Mouse (Mus musculus) CH12.LX (cell line): ENCODE measurements around the gene Dync1i1. TPM values are rescaled to one million over a fixed set of nuclear protein-coding genes. Genes with fewer than 3 reads are reported as not detected.

Source experiments
- DNase-seq: peaks from one replicate; pipeline ENCODE4 v3.0.0-alpha.2; 2013; ENCODE audit errors: extremely low read depth
- H3K27ac ChIP-seq: 2 replicates; pipeline ENCODE4 v1.5.1; 2012; ENCODE audit warnings: low read depth, mild to moderate bottlenecking, control low read depth, moderate library complexity; ENCODE audit not compliant: insufficient read depth
- H3K27me3 ChIP-seq: replicated peaks from 2 replicates; pipeline ENCODE3; 2012; ENCODE audit warnings: inconsistent platforms
- H3K36me3 ChIP-seq, 2 experiments: replicated peaks in 1 of 2; 2 replicates each; pipeline versions ENCODE3 to v1.6.1; 2012; ENCODE audit warnings: inconsistent platforms in 1 of 2, low read length in 1 of 2, mild to moderate bottlenecking in 1 of 2, mixed read lengths in 1 of 2, moderate library complexity in 1 of 2; ENCODE audit not compliant: control insufficient read depth in 1 of 2, insufficient read depth in 1 of 2
- H3K4me1 ChIP-seq, 2 experiments: 2 replicates each; pipeline ENCODE4 v1.6.1; 2012; ENCODE audit warnings: inconsistent platforms in 1 of 2, moderate library complexity in 1 of 2; ENCODE audit not compliant: insufficient read depth in 2 of 2, control insufficient read depth in 1 of 2
- H3K4me2 ChIP-seq: 2 replicates; pipeline ENCODE4 v1.6.1; 2012; ENCODE audit warnings: low read depth, mild to moderate bottlenecking, control low read depth; ENCODE audit not compliant: poor library complexity, insufficient read depth, severe bottlenecking
- H3K4me3 ChIP-seq, 3 experiments: fragments of 150-350 bp in 1 of 3; sonication (generic) in 1 of 3; replicated peaks in 1 of 3; 2 replicates each; pipeline versions ENCODE3 to v1.5.1; 2011 to 2012; ENCODE audit warnings: low read depth in 2 of 3, low read length in 2 of 3, mild to moderate bottlenecking in 2 of 3, moderate library complexity in 2 of 3, control low read depth in 1 of 3, improper control_type of control experiment in 1 of 3, inconsistent platforms in 1 of 3, mixed read lengths in 1 of 3; ENCODE audit not compliant: poor library complexity in 1 of 3
- H3K79me2 ChIP-seq: replicated peaks from 2 replicates; pipeline ENCODE4 v1.6.1; 2012; ENCODE audit warnings: mild to moderate bottlenecking, moderate library complexity; ENCODE audit not compliant: control insufficient read depth, poor library complexity, insufficient read depth, severe bottlenecking; ENCODE audit errors: extremely low read depth
- H3K9ac ChIP-seq: 2 replicates; pipeline ENCODE4 v1.6.1; 2012; ENCODE audit warnings: low read depth, mild to moderate bottlenecking, control low read depth, moderate library complexity; ENCODE audit not compliant: insufficient read depth
- H3K9me3 ChIP-seq: replicated peaks from 2 replicates; pipeline ENCODE3; 2012; ENCODE audit warnings: low read length, inconsistent platforms, mixed read lengths
- CHD1 ChIP-seq: IDR thresholded peaks from 2 replicates; pipeline ENCODE4 v1.6.1; 2012; ENCODE audit warnings: low read depth, low read length, improper control_type of control experiment, inconsistent platforms
- ELF1 ChIP-seq: IDR thresholded peaks from 2 replicates; pipeline ENCODE4 v1.6.1; 2014; ENCODE audit warnings: low read depth, mild to moderate bottlenecking, inconsistent platforms, low read length, improper control_type of control experiment
- ETS1 ChIP-seq: conservative IDR thresholded peaks from 2 replicates; pipeline ENCODE4 v1.6.1; 2012; ENCODE audit warnings: low read depth, mild to moderate bottlenecking, inconsistent platforms, low read length, improper control_type of control experiment, moderate library complexity
- GABPA ChIP-seq: IDR thresholded peaks from 2 replicates; pipeline ENCODE4 v1.6.1; 2012; ENCODE audit warnings: low read depth, low read length, improper control_type of control experiment, inconsistent platforms; ENCODE audit not compliant: insufficient replicate concordance
- IRF4 ChIP-seq: IDR thresholded peaks from 2 replicates; pipeline ENCODE4 v1.6.1; 2014; ENCODE audit warnings: low read depth, mild to moderate bottlenecking, inconsistent platforms, low read length, improper control_type of control experiment
- JUN ChIP-seq: IDR thresholded peaks from 2 replicates; pipeline ENCODE4 v1.6.1; 2011; ENCODE audit warnings: low read depth, mild to moderate bottlenecking, low read length, improper control_type of control experiment, moderate library complexity; ENCODE audit not compliant: insufficient read depth
- KAT2A ChIP-seq: IDR thresholded peaks from 2 replicates; pipeline ENCODE4 v1.6.1; 2012; ENCODE audit warnings: low read length, improper control_type of control experiment, inconsistent platforms; ENCODE audit not compliant: insufficient replicate concordance
- MAX ChIP-seq: IDR thresholded peaks from 2 replicates; pipeline ENCODE4 v1.6.1; 2011; ENCODE audit warnings: low read length, improper control_type of control experiment
- MAZ ChIP-seq: IDR thresholded peaks from 2 replicates; pipeline ENCODE4 v1.6.1; 2012; ENCODE audit warnings: low read depth, mild to moderate bottlenecking, inconsistent platforms, low read length, improper control_type of control experiment, moderate library complexity
- MXI1 ChIP-seq: IDR thresholded peaks from 2 replicates; pipeline ENCODE4 v1.6.1; 2011; ENCODE audit warnings: mild to moderate bottlenecking, low read depth, low read length, improper control_type of control experiment
- MYC ChIP-seq: IDR thresholded peaks from 2 replicates; pipeline ENCODE4 v1.6.1; 2011; ENCODE audit warnings: low read depth, mild to moderate bottlenecking, improper control_type of control experiment, low read length
- NELFE ChIP-seq: IDR thresholded peaks from 2 replicates; pipeline ENCODE4 v1.6.1; 2011; ENCODE audit warnings: low read depth, low read length, improper control_type of control experiment
- NRF1 ChIP-seq: IDR thresholded peaks from 2 replicates; pipeline ENCODE4 v1.6.1; 2014; ENCODE audit warnings: low read depth, mild to moderate bottlenecking, inconsistent platforms, low read length, improper control_type of control experiment, moderate library complexity
- POLR2A ChIP-seq: IDR thresholded peaks from 2 replicates; pipeline ENCODE4 v1.6.1; 2011; ENCODE audit warnings: low read depth, mild to moderate bottlenecking, improper control_type of control experiment, low read length
- POLR2AphosphoS2 ChIP-seq: IDR thresholded peaks from 2 replicates; pipeline ENCODE4 v1.6.1; 2011; ENCODE audit warnings: low read depth, low read length, improper control_type of control experiment
- RAD21 ChIP-seq: IDR thresholded peaks from 2 replicates; pipeline ENCODE4 v1.6.1; 2011; ENCODE audit warnings: low read depth, mild to moderate bottlenecking, low read length, improper control_type of control experiment, moderate library complexity
- SMC3 ChIP-seq: IDR thresholded peaks from 2 replicates; pipeline ENCODE4 v1.6.1; 2011; ENCODE audit warnings: low read depth, low read length, improper control_type of control experiment
- TBP ChIP-seq: conservative IDR thresholded peaks from 2 replicates; pipeline ENCODE4 v1.6.1; 2011; ENCODE audit warnings: low read depth, low read length, improper control_type of control experiment
- UBTF ChIP-seq: IDR thresholded peaks from 2 replicates; pipeline ENCODE4 v1.6.1; 2012; ENCODE audit warnings: low read depth, mild to moderate bottlenecking, inconsistent platforms, low read length, improper control_type of control experiment, moderate library complexity
- USF2 ChIP-seq: conservative IDR thresholded peaks from 2 replicates; pipeline ENCODE4 v1.6.1; 2011; ENCODE audit warnings: low read depth, low read length, improper control_type of control experiment
- ZKSCAN1 ChIP-seq: IDR thresholded peaks from 2 replicates; pipeline ENCODE4 v1.6.1; 2012; ENCODE audit warnings: low read depth, inconsistent platforms, low read length, improper control_type of control experiment, borderline replicate concordance
- dilution Hi-C: fragments of 300-500 bp; cut with MboI; formaldehyde crosslinking; loops from 2 replicates; pipeline ENCODE4 v1.14.3; 2020; ENCODE audit warnings: low sequenced_read_pairs; ENCODE audit not compliant: extremely low pct_unique_long_range_greater_than_20kb, extremely low pct_ligation_motif_present
- in situ Hi-C: fragments of 300-500 bp; cut with MboI; formaldehyde crosslinking; loops from 3 replicates; pipeline ENCODE4 v1.14.3; 2019; ENCODE audit warnings: low sequenced_read_pairs, low pct_ligation_motif_present, low pct_unique_long_range_greater_than_20kb, mixed read lengths
- polyA plus RNA-seq: library from polyadenylated mRNA; unstranded; fragments of >175 nt; gene quantifications from 2 replicates; pipeline ENCODE4 v1.2.1, GENCODE M21; 2012; ENCODE audit warnings: low read depth; ENCODE audit not compliant: insufficient read length
- total RNA-seq, 2 experiments: library from RNA; depleted of rRNA; stranded (reverse); fragments of 300-350 nt in 1 of 2; fragments of >200 nt in 1 of 2; gene quantifications; 2 replicates each; pipeline ENCODE4 v1.2.3; 2012 to 2014

Dync1i1 gene
- total and polyA plus RNA-seq, 3 experiments = not detected

- H3K9me3 ChIP-seq = no peaks in the 10 kb centered on the region
- TF ChIP-seq IRF4 (no peak), JUN (no peak), POLR2AphosphoS2 (no peak), NRF1 (no peak), ETS1 (no peak), MAX (no peak), ELF1 (no peak)
- H3K79me2 ChIP-seq = no peaks in the 10 kb centered on the region
- H3K4me1 ChIP-seq = no peaks in the 10 kb centered on the region
- dilution Hi-C loops = no loop called here
- H3K27me3 ChIP-seq = no peaks in the 10 kb centered on the region
- H3K4me2 ChIP-seq = no peak overlapping the region
- no peak overlapping the region for H3K27ac ChIP-seq
- in situ Hi-C loops = no loop called here
- DNase-seq = no peak
- H3K4me3 ChIP-seq = no peak overlapping the region
- H3K9ac ChIP-seq = no peak overlapping the region
- H3K36me3 ChIP-seq = no peaks in the 10 kb centered on the region
These were observed 235.3 kb downstream of the Dync1i1 start for GRCm38 (mm10) chr6:5960728-5961127.

GRCm38 (mm10) chr6:5961960-5962359 lies 236.5 kb downstream of the Dync1i1 start:
- H3K4me2 ChIP-seq = no peak overlapping the region
- no peak overlapping the region for H3K9ac ChIP-seq
- H3K27ac ChIP-seq = no peak overlapping the region
- in situ Hi-C loops (no loop called here), dilution Hi-C loops (no loop called here)
- no peaks in the 10 kb centered on the region for H3K9me3 ChIP-seq
- no peaks in the 10 kb centered on the region for H3K27me3 ChIP-seq
- no peaks in the 10 kb centered on the region for H3K4me1 ChIP-seq
- no peak for DNase-seq
- H3K4me3 ChIP-seq = no peak overlapping the region
- H3K36me3 ChIP-seq = no peaks in the 10 kb centered on the region
- no peaks in the 10 kb centered on the region for H3K79me2 ChIP-seq
- no peak for TF ChIP-seq ZKSCAN1
- TF ChIP-seq UBTF = no peak
- TF ChIP-seq, all 38 proteins: peak for 0

GRCm38 (mm10) chr6:5966376-5966775 lies 240.9 kb downstream of the Dync1i1 start:
- Histone ChIP-seq H3K79me2 (no peaks in the 10 kb centered on the region), H3K9me3 (no peaks in the 10 kb centered on the region), H3K9ac (no peak overlapping the region), H3K4me1 (no peaks in the 10 kb centered on the region), H3K4me2 (no peak overlapping the region), H3K27ac (no peak overlapping the region), H3K27me3 (no peaks in the 10 kb centered on the region), H3K4me3 (no peak overlapping the region), H3K36me3 (no peaks in the 10 kb centered on the region)
- DNase-seq = no peak
- TF ChIP-seq USF2 = no peak
- no peak for TF ChIP-seq POLR2A
- no peak for TF ChIP-seq SMC3
- no peak for TF ChIP-seq NELFE
- TF ChIP-seq MAZ = no peak
- no peak for TF ChIP-seq KAT2A
- no peak for TF ChIP-seq POLR2AphosphoS2
- TF ChIP-seq GABPA = no peak
- TF ChIP-seq MYC = no peak
- no peak for TF ChIP-seq TBP
- TF ChIP-seq CHD1 = no peak
- TF ChIP-seq MXI1 = no peak
- TF ChIP-seq RAD21 = no peak
- TF ChIP-seq NRF1 = no peak
- in situ Hi-C loops = no loop called here
- dilution Hi-C loops = no loop called here
